Mouse (Mus musculus) kidney, postnatal 0 days (tissue): ENCODE data around the gene Cep57l1. TPM values are rescaled to one million over a fixed set of nuclear protein-coding genes. Genes with fewer than 3 reads are reported as not detected.

ENCODE experiments used
- ATAC-seq: fragments of 200-750 bp; cut with Nextera tagmentation; replicated peaks from 2 replicates; pipeline ENCODE4 v1.8.0; 2017; ENCODE audit warnings: low read depth, moderate number of reproducible peaks, moderate TSS enrichment, moderate library complexity; ENCODE audit not compliant: low FRiP score
- DNase-seq: peaks from one replicate; pipeline ENCODE4 v3.0.0-alpha.2; 2016; ENCODE audit warnings: low spot score
- H3K27ac ChIP-seq: fragments of 300-500 bp; sonication (generic); 2 replicates; pipeline ENCODE4 v1.5.1; 2014; ENCODE audit warnings: mild to moderate bottlenecking
- H3K27me3 ChIP-seq: fragments of 300-500 bp; sonication (generic); 2 replicates; pipeline ENCODE4 v1.6.1; 2014; ENCODE audit warnings: low read length, mixed read lengths; ENCODE audit not compliant: insufficient read depth
- H3K36me3 ChIP-seq: fragments of 300-500 bp; sonication (generic); 2 replicates; pipeline ENCODE4 v1.6.1; 2014; ENCODE audit warnings: low read length, mixed read lengths; ENCODE audit not compliant: insufficient read depth
- H3K4me1 ChIP-seq: fragments of 300-500 bp; sonication (generic); replicated peaks from 2 replicates; pipeline ENCODE4 v1.6.1; 2014; ENCODE audit warnings: antibody characterized with exemption, low read length, mixed read lengths; ENCODE audit not compliant: insufficient read depth
- H3K4me2 ChIP-seq: fragments of 300-500 bp; sonication (generic); 2 replicates; pipeline ENCODE4 v1.6.1; 2014; ENCODE audit warnings: mild to moderate bottlenecking, low read length, moderate library complexity, mixed read lengths
- H3K4me3 ChIP-seq: fragments of 300-500 bp; sonication (generic); replicated peaks from 2 replicates; pipeline ENCODE4 v1.5.1; 2014; ENCODE audit warnings: low read depth, low read length
- H3K9ac ChIP-seq: fragments of 300-500 bp; sonication (generic); 2 replicates; pipeline ENCODE4 v1.6.1; 2014; ENCODE audit warnings: low read depth, low read length
- H3K9me3 ChIP-seq: fragments of 300-500 bp; sonication (generic); replicated peaks from 2 replicates; pipeline ENCODE4 v1.6.1; 2016; ENCODE audit warnings: low read length, inconsistent platforms, mixed read lengths
- CTCF ChIP-seq: IDR thresholded peaks from 2 replicates; pipeline ENCODE4 v1.5.1; 2016; ENCODE audit warnings: antibody characterized with exemption, low read depth, mild to moderate bottlenecking, moderate library complexity
- WGBS: fragments of 180-500 bp; shearing (Covaris S2); extraction: QIAGEN DNeasy Blood & Tissue Kit; methylation state at CpG from one replicate; pipeline ENCODE4 v1.1.7; 2014; 5-methylcytosine and 5-hydroxymethylcytosine counted together
- polyA plus RNA-seq: library from polyadenylated mRNA; unstranded; fragments of >200 nt; fragmentation: Nextera tagmentation; extraction: Ambion mirVana; gene quantifications from 2 replicates; pipeline ENCODE4 v1.2.1, GENCODE M21; 2015

Gene Cep57l1
- polyA plus RNA-seq, 1 experiment from 2014 or later, result 10.1 TPM

- ATAC-seq, result no peak
- Histone ChIP-seq H3K4me2 (no peak overlapping the region), H3K27me3 (no peaks in the 10 kb centered on the region)
These were observed 21.3 kb upstream of the Cep57l1 start for GRCm38 (mm10) chr10:41830851-41831522.

DNA sequence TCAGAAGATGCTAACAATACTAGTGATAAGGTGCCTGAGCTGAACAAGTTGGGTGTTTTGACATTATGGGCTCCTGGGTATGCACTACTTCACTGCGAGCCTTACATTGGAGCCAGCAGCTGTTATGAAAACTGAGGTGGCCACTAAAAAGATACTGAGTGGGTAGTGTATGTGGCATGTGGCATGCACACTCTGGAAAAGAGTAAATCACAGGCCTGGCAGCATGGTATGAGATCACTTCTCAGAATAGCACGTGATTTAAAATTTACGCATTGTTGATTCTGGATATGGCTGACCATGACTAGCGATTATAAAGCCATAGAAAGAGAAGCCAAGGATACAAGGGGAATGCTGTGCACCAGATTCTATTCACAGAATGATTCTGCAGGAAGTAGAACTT, 20.8 kb upstream of the Cep57l1 start:
- peaks cover 3% of the 10 kb centered on the region; the same call in 1 of the 2 replicates for H3K4me1 ChIP-seq
- no peak overlapping the region for H3K27ac ChIP-seq
- 59% methylated on average over 4 of the region's 4 CpGs for WGBS
- no peak for ATAC-seq
- no peaks in the 10 kb centered on the region for H3K36me3 ChIP-seq
- no peak overlapping the region for H3K4me3 ChIP-seq
- H3K27me3 ChIP-seq, result no peaks in the 10 kb centered on the region
- no peak for TF ChIP-seq CTCF
- H3K9me3 ChIP-seq, result no peaks in the 10 kb centered on the region
- no peak for DNase-seq
- no peak overlapping the region for H3K9ac ChIP-seq
- H3K4me2 ChIP-seq, result no peak overlapping the region

More at GRCm38 (mm10) chr10:41830851-41831522, 21.3 kb upstream of the Cep57l1 start:
- no peak overlapping the region for H3K4me3 ChIP-seq
- no peak overlapping the region for H3K9ac ChIP-seq
- H3K36me3 ChIP-seq, result no peaks in the 10 kb centered on the region
- no peaks in the 10 kb centered on the region for H3K9me3 ChIP-seq
- DNase-seq, result peak; percentile 88
- H3K27ac ChIP-seq, result no peak overlapping the region
- WGBS, result 53% methylated on average over 9 of the region's 9 CpGs
- peaks cover 3% of the 10 kb centered on the region; the same call in 1 of the 2 replicates for H3K4me1 ChIP-seq
- peak; percentile 94 for TF ChIP-seq CTCF

DNA sequence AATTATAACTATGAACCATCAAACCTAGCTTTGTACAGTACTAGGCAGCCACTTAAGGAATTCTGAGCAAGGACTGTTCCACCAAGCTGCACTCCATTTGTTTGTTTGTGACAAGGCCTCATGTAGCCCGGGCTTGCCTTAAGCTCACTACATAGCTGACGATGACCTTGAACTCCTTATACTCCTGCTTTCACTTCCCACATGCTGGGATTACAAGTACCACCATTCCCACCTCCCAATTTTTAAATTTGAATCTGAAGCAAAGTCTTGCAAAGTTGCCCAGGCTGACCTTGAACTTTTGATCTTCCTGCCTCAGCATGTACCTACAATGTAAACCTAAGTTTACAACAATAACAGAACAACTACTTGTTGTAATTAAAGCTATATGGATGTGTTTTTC, 20.3 kb upstream of the Cep57l1 start:
- Histone ChIP-seq H3K4me2 (no peak overlapping the region), H3K4me3 (no peak overlapping the region), H3K36me3 (no peaks in the 10 kb centered on the region), H3K27ac (no peak overlapping the region), H3K27me3 (no peaks in the 10 kb centered on the region), H3K9me3 (no peaks in the 10 kb centered on the region), H3K4me1 (peaks cover 3% of the 10 kb centered on the region; the same call in 1 of the 2 replicates), H3K9ac (no peak overlapping the region)
- 92% methylated on average over 2 of the region's 2 CpGs for WGBS
- no peak for TF ChIP-seq CTCF
- DNase-seq, result no peak
- no peak for ATAC-seq

DNA sequence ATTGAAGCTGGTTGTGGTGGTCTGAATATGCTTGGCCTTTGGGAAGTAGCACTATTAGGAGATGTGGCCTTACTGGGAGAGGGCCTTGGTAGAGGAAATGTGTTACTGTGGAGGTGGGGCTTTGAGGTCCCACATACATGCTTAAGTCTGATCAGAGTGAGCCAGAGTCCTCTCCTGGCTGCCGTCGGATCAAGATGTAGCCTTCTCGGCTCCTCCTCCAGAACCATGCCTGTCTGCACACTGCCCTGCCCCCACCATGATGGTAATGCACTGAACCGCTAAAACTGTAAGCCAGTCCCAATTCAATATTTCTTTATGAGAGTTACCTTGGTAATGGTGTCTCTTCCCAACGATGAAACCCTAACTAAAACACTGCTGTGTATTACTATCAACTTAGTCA, 19.5 kb upstream of the Cep57l1 start:
- WGBS, result 69% methylated on average over 5 of the region's 5 CpGs
- ATAC-seq (no peak), DNase-seq (no peak)
- Histone ChIP-seq H3K36me3 (no peaks in the 10 kb centered on the region), H3K27me3 (no peaks in the 10 kb centered on the region), H3K9me3 (no peaks in the 10 kb centered on the region), H3K4me3 (no peak overlapping the region), H3K27ac (no peak overlapping the region), H3K4me1 (peaks cover 3% of the 10 kb centered on the region; the same call in 1 of the 2 replicates), H3K9ac (no peak overlapping the region), H3K4me2 (no peak overlapping the region)
- no peak for TF ChIP-seq CTCF

- no peak for TF ChIP-seq CTCF
- H3K9me3 ChIP-seq, result no peaks in the 10 kb centered on the region
- no peak overlapping the region for H3K4me3 ChIP-seq
- 84% methylated on average over 4 of the region's 4 CpGs for WGBS
- DNase-seq, result no peak
- no peak for ATAC-seq
- H3K27ac ChIP-seq, result no peak overlapping the region
- H3K4me1 ChIP-seq, result peaks cover 3% of the 10 kb centered on the region; the same call in 1 of the 2 replicates
- no peaks in the 10 kb centered on the region for H3K27me3 ChIP-seq
- H3K36me3 ChIP-seq, result no peaks in the 10 kb centered on the region
- H3K9ac ChIP-seq, result no peak overlapping the region
- H3K4me2 ChIP-seq, result no peak overlapping the region
These were observed 18.1 kb upstream of the Cep57l1 start for GRCm38 (mm10) chr10:41827784-41828183.

- H3K4me1 ChIP-seq, result peaks cover 3% of the 10 kb centered on the region; the same call in 1 of the 2 replicates
- DNase-seq (no peak), ATAC-seq (no peak)
- no peak overlapping the region for H3K4me3 ChIP-seq
- no peak overlapping the region for H3K27ac ChIP-seq
- TF ChIP-seq CTCF, result no peak
- no peaks in the 10 kb centered on the region for H3K27me3 ChIP-seq
- no peak overlapping the region for H3K9ac ChIP-seq
- H3K36me3 ChIP-seq, result no peaks in the 10 kb centered on the region
- WGBS, result 84% methylated on average over 6 of the region's 6 CpGs
- H3K4me2 ChIP-seq, result no peak overlapping the region
- no peaks in the 10 kb centered on the region for H3K9me3 ChIP-seq
These were observed 16.9 kb upstream of the Cep57l1 start for GRCm38 (mm10) chr10:41826526-41827116.
